Mouse (Mus musculus) left cerebral cortex, postnatal 36 days (tissue): ENCODE results near the gene Kdelr3. TPM values are rescaled to one million over a fixed set of nuclear protein-coding genes. Genes with fewer than 3 reads are reported as not detected.

Experiments
- DNase-seq, 2 experiments: peaks; one replicate each; pipeline ENCODE4 v3.0.0; 2021 to 2022; ENCODE audit warnings: low spot score in 2 of 2, mixed read lengths in 1 of 2
- intact Hi-C: fragments of 180-260 bp; cut with DNase I; formaldehyde crosslinking; loops from one replicate; pipeline ENCODE4 v1.15.1; 2025
- microRNA-seq: library from miRNA; unstranded; fragments of <30 nt; microRNA quantifications from one replicate; pipeline ENCODE4 v1.2.0, GENCODE M21; 2022
- total RNA-seq, 2 experiments: library from RNA; stranded (reverse); gene quantifications; 2 replicates each; pipeline ENCODE4 v1.2.3; 2021

Kdelr3 gene
- total RNA-seq, 2 experiments from 2014 or later: 0.59 to 1.1 TPM

- peak; percentile 99 for DNase-seq
- intact Hi-C loops: loop anchor here (5.0 kb wide), 1 partner anchor 56 kb away; no protein-coding TSS in a partner anchor
Measured at GRCm38 (mm10) chr15:79546410-79547288, 30.4 kb downstream of the Kdelr3 start, which contains the start of gene Ddx17. Gene Ddx17, minus strand, starts transcription at chr15:79546741.

- intact Hi-C loops: loop anchor here (5.0 kb wide), 1 partner anchor 55 kb away; no protein-coding TSS in a partner anchor
- no peak for DNase-seq
Measured at GRCm38 (mm10) chr15:79547289-79547820, 31.1 kb downstream of the Kdelr3 start.

- no peak for DNase-seq
- intact Hi-C loops: loop anchor here (5.0 kb wide), 1 partner anchor 54 kb away; no protein-coding TSS in a partner anchor
Measured at GRCm38 (mm10) chr15:79548226-79548625, 32.0 kb downstream of the Kdelr3 start.

GRCm38 (mm10) chr15:79552566-79552965 is 36.4 kb downstream of the Kdelr3 start:
- intact Hi-C loops: no loop called here
- DNase-seq: no peak

- DNase-seq: no peak
- intact Hi-C loops: loop anchor here (5.0 kb wide), 1 partner anchor 48 kb away; the partner anchor contains the start of gene Dmc1
Measured at GRCm38 (mm10) chr15:79559649-79560048, 43.4 kb downstream of the Kdelr3 start.

- intact Hi-C loops: loop anchor here (5.0 kb wide), 1 partner anchor 45 kb away; the partner anchor contains the start of gene Dmc1
- peak; percentile 57 to 61 for DNase-seq
Measured at GRCm38 (mm10) chr15:79562417-79562816, 46.2 kb downstream of the Kdelr3 start.

- intact Hi-C loops: no loop called here
- no peak for DNase-seq
Measured at GRCm38 (mm10) chr15:79575543-79576222, 59.5 kb downstream of the Kdelr3 start.

GRCm38 (mm10) chr15:79576947-79577346 is 60.7 kb downstream of the Kdelr3 start:
- intact Hi-C loops: no loop called here
- no peak for DNase-seq

Small RNAs within 50 kb of the gene (microRNA-seq; reads per million reads assigned to microRNA genes)
- gene Gm44302: not detected

Other genes with a start within 250 kb of the Kdelr3 start
- gene Baiap2l2, start 230.9 kb upstream of the Kdelr3 start, total RNA-seq: 1 to 10 TPM; 3.5 to 4.5 TPM
- gene Pla2g6, start 188.0 kb upstream of the Kdelr3 start, total RNA-seq: 10 to 100 TPM; 21.7 to 25.9 TPM
- gene Maff, start 169.8 kb upstream of the Kdelr3 start, total RNA-seq: 1 to 10 TPM; 1.6 to 2.0 TPM
- 10 to 100 TPM; 67.6 to 73.5 TPM for gene Tmem184b, start 112.8 kb upstream of the Kdelr3 start, total RNA-seq
- 100 to 1,000 TPM; 135 to 154 TPM for gene Csnk1e, start 60.8 kb upstream of the Kdelr3 start, total RNA-seq
- gene Kcnj4, start 11.2 kb upstream of the Kdelr3 start, total RNA-seq: 100 to 1,000 TPM; 207 to 223 TPM
- 100 to 1,000 TPM; 265 to 366 TPM for gene Ddx17, start 30.3 kb downstream of the Kdelr3 start, total RNA-seq
- 1 to 10 TPM; 1.3 to 1.4 TPM for gene Dmc1, start 88.7 kb downstream of the Kdelr3 start, total RNA-seq
- gene Fam227a, start 142.5 kb downstream of the Kdelr3 start, total RNA-seq: 10 to 100 TPM in 1 of 2 experiments, 1 to 10 TPM in 1; 8.0 to 13.2 TPM
- gene Cby1, start 142.8 kb downstream of the Kdelr3 start, total RNA-seq: 10 to 100 TPM; 43.5 to 56.1 TPM
- 10 to 100 TPM; 90.7 to 100.0 TPM for gene Tomm22, start 154.4 kb downstream of the Kdelr3 start, total RNA-seq
- gene Josd1, start 171.5 kb downstream of the Kdelr3 start, total RNA-seq: 10 to 100 TPM; 64.0 to 69.3 TPM
- gene Gtpbp1, start 174.4 kb downstream of the Kdelr3 start, total RNA-seq: 10 to 100 TPM; 45.1 to 47.1 TPM
- gene Sun2, start 226.1 kb downstream of the Kdelr3 start, total RNA-seq: 10 to 100 TPM; 43.2 to 47.5 TPM